Mouse (Mus musculus) limb, embryonic 15.5 days (tissue): ENCODE results near the gene Ap1s1. TPM values are rescaled to one million over a fixed set of nuclear protein-coding genes. Genes with fewer than 3 reads are reported as not detected.

Experiments used
- ATAC-seq: fragments of 200-750 bp; cut with Nextera tagmentation; 2 replicates; pipeline ENCODE4 v1.8.0; 2017; ENCODE audit warnings: low read depth, moderate TSS enrichment; ENCODE audit not compliant: insufficient number of reproducible peaks, low FRiP score, low TSS enrichment
- H3K27ac ChIP-seq: fragments of 300-500 bp; sonication (generic); 2 replicates; pipeline ENCODE4 v1.5.1; 2015; ENCODE audit warnings: moderate library complexity, mild to moderate bottlenecking, inconsistent platforms
- H3K27me3 ChIP-seq: fragments of 300-500 bp; sonication (generic); 2 replicates; pipeline ENCODE4 v1.6.1; 2015; ENCODE audit warnings: inconsistent platforms
- H3K36me3 ChIP-seq: fragments of 300-500 bp; sonication (generic); 2 replicates; pipeline ENCODE4 v1.6.1; 2015; ENCODE audit warnings: inconsistent platforms
- H3K4me1 ChIP-seq: fragments of 300-500 bp; sonication (generic); 2 replicates; pipeline ENCODE4 v1.6.1; 2015; ENCODE audit warnings: inconsistent platforms
- H3K4me2 ChIP-seq: fragments of 300-500 bp; sonication (generic); 2 replicates; pipeline ENCODE4 v1.6.1; 2015; ENCODE audit warnings: mild to moderate bottlenecking, inconsistent platforms
- H3K4me3 ChIP-seq: fragments of 300-500 bp; sonication (generic); 2 replicates; pipeline ENCODE4 v1.5.1; 2015; ENCODE audit warnings: mild to moderate bottlenecking, inconsistent platforms
- H3K9ac ChIP-seq: fragments of 300-500 bp; sonication (generic); 2 replicates; pipeline ENCODE4 v1.6.1; 2015; ENCODE audit warnings: inconsistent platforms
- H3K9me3 ChIP-seq: fragments of 300-500 bp; sonication (generic); 2 replicates; pipeline ENCODE4 v1.6.1; 2016; ENCODE audit warnings: inconsistent platforms
- WGBS: fragments of 180-500 bp; shearing (Covaris S2); methylation state at CpG from one replicate; pipeline ENCODE4 v1.1.7; 2015; 5-methylcytosine and 5-hydroxymethylcytosine counted together
- polyA plus RNA-seq: library from polyadenylated mRNA; unstranded; fragments of >200 nt; fragmentation: Nextera tagmentation; extraction: Ambion mirVana; gene quantifications from 2 replicates; pipeline ENCODE4 v1.2.1, GENCODE M21; 2015

Ap1s1 gene
- polyA plus RNA-seq, 1 experiment from 2014 or later, result 161 TPM

DNA sequence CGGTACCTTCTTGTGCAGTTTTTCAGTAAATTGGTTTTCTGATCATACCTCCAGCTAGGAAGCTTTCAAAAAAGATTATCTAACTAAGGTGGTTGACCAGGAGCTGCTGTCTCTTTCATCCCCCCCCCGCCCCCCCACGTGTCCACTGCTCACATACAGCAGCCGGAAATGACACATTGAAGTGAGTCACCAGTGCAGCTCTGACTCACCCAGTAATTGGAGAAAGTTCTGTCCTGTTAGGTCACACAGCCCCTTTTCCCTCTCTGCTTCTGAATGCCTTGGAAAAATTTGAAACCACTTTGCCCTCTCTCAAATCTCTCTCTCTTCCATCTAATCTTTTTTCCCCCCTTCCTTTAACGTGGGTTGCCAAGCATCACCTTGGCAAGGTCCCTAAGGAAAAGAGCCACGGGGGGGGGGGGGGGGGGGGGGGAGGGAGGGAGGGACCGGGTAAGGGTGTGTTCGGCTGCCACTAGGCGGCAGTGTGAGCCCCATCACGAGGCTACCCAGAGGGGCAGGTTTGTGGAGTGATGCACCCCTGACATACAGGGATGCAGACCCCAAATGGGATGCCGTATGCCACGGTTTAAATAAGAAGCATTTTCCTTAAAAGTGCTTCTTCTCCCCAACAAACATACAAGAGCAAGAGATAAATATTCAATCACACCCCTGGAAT is 16.0 kb upstream of the Ap1s1 start:
- H3K36me3 ChIP-seq, result no peaks in the 10 kb centered on the region
- no peak overlapping the region for H3K9ac ChIP-seq
- ATAC-seq, result no peak
- H3K27ac ChIP-seq, result no peak overlapping the region
- H3K4me3 ChIP-seq, result no peak overlapping the region
- WGBS, result 25% methylated on average over 11 of the region's 12 CpGs
- H3K4me1 ChIP-seq, result no peaks in the 10 kb centered on the region
- H3K4me2 ChIP-seq, result no peak overlapping the region
- no peaks in the 10 kb centered on the region for H3K27me3 ChIP-seq
- H3K9me3 ChIP-seq, result no peaks in the 10 kb centered on the region

DNA sequence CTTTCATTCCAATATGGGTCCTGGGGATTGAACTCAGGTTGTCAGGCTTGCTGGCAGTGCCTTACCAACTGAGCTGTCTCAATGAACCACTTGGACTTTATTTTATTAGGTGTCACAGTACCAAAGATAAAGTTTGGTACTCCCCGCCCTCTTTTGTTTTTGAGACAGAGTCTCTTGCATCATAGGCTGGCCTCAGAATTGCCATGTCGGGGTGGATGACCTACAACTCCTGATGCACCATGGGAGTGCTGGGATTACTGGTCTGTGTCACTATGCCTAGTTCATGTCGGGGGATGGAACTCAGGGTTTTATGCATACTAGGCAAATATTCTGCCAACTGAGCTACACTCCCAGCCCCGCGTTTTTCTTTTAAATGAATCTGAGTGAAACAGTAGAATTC is 8.9 kb upstream of the Ap1s1 start:
- ATAC-seq, result no peak
- WGBS, result 80% methylated on average over 5 of the region's 5 CpGs
- no peak overlapping the region for H3K9ac ChIP-seq

DNA sequence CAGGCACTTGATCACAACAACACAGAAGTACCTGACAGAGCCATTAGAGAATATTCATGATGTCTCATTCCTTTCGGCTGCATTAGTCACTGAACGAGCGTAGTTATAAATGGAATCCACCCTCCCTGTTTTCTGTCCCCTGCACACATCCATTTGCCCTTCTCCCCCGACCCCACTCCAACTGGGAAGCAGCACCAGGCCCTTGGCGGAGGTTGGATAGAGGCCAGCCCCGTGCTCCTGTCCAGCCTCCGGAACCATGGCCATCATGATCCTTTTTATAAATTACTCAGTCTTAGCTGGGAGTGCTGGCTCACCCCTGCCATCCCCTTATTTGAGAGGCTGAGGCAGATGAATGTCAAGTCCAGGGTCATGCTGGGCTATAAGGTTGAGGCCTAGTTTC is 8.4 kb upstream of the Ap1s1 start:
- H3K27me3 ChIP-seq, result no peaks in the 10 kb centered on the region
- H3K36me3 ChIP-seq, result no peaks in the 10 kb centered on the region
- H3K9me3 ChIP-seq, result no peaks in the 10 kb centered on the region
- no peak for ATAC-seq
- H3K27ac ChIP-seq, result no peak overlapping the region
- H3K4me2 ChIP-seq, result no peak overlapping the region
- H3K4me1 ChIP-seq, result no peaks in the 10 kb centered on the region
- 90% methylated on average over 7 of the region's 7 CpGs for WGBS
- no peak overlapping the region for H3K4me3 ChIP-seq
- no peak overlapping the region for H3K9ac ChIP-seq

More for the DNA sequence above, 8.9 kb upstream of the Ap1s1 start:
- Histone ChIP-seq H3K27me3 (no peaks in the 10 kb centered on the region), H3K4me3 (no peak overlapping the region), H3K4me1 (no peaks in the 10 kb centered on the region), H3K9me3 (no peaks in the 10 kb centered on the region), H3K27ac (no peak overlapping the region), H3K36me3 (no peaks in the 10 kb centered on the region), H3K4me2 (no peak overlapping the region)

DNA sequence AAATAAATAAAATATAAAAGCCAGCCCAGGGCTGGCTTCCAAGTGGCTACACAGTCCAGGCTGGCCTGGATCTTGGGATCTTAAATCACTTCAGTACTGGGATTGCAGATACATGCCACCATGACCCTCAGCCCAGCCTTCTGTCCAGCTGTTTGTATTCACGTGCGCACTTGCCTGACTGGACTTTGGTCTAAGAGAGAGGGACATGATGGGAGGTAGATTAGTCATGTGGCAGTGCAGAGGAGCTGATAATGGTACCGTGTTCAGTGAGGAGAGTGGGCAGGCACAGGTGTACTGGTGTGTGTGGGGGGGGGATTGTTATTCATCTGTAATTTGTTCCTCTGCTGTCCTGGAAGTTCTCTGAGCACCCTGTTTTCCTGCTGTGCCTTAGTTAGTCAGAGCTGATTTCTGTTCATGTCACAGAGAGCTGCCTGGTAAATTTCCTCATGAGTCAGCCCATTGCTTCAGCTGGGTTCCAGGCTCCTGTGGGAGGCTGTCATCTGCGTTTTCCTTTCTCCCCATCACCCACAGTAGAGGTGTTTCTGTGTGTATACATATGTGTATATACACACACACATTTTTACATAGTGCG is 6.1 kb upstream of the Ap1s1 start:
- 81% methylated on average over 5 of the region's 5 CpGs for WGBS
- no peaks in the 10 kb centered on the region for H3K36me3 ChIP-seq
- H3K4me1 ChIP-seq, result no peaks in the 10 kb centered on the region
- H3K27me3 ChIP-seq, result no peaks in the 10 kb centered on the region
- no peak overlapping the region for H3K4me2 ChIP-seq
- H3K4me3 ChIP-seq, result no peak overlapping the region
- H3K27ac ChIP-seq, result no peak overlapping the region
- ATAC-seq, result no peak
- no peak overlapping the region for H3K9ac ChIP-seq
- no peaks in the 10 kb centered on the region for H3K9me3 ChIP-seq

DNA sequence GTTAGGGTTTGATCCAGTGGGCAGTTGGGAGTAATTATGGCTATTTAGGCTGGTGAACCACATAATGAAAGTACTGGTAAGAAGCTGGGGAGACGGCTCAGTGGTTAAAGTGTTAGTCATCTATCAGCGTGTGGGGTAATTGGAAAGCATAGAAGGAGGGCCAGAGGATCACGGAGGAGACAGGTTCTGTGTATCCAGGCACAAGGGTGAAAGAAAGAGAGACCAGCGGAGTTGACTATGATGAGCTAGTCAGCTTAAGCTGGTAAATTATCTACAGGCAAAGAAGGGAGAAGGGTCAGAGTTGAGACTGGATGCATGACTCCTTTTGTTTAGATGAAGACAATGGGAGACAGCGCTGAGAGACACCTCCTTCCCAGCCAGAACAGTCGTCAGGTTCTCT is 5.2 kb upstream of the Ap1s1 start:
- Histone ChIP-seq H3K4me2 (no peak overlapping the region), H3K9me3 (no peaks in the 10 kb centered on the region), H3K9ac (no peak overlapping the region), H3K27ac (no peak overlapping the region), H3K4me3 (no peak overlapping the region), H3K36me3 (no peaks in the 10 kb centered on the region), H3K27me3 (no peaks in the 10 kb centered on the region), H3K4me1 (peaks cover 4% of the 10 kb centered on the region; the same call in 1 of the 2 replicates)
- 60% methylated on average over 6 of the region's 6 CpGs for WGBS
- no peak for ATAC-seq

DNA sequence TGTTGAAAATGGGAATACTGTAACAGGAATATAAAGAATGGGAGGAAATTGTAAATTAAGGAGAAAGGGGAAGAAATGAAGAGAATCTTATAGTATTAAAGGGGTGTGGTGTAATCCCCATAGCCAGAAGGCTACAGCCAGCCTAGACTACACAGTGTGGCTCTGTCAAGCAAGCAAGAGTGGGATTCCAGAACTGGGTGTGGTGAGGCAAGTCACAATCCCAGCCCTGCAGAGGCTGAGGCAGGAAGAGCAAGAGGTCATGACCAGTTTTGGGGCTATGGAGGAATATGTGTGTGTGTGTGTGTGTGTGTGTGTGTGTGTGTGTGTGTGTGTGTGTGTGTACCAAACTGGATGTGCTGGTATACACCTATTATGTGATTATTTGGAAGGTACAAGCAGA is 1.1 kb upstream of the Ap1s1 start:
- no peak for ATAC-seq
- H3K36me3 ChIP-seq, result peaks cover 8% of the 10 kb centered on the region

DNA sequence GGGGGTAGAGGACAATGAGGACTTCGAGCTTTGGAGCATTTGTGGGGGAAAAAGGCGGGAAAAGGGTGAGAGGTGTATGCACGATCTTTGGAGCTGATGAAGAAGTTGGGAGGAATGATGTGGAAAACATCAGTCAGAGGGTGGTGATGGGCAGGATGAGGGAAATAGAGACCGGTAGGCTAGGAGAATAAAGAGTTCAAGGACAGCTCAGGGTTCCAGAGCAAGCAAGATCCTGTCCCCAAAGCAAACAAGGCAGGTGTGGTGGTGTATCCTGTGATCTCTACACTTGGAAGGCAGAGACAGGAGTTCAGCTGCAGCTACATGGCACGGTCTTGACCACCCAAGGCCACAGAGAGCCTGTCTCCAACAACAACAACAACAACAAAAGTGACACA is 386 bp upstream of the Ap1s1 start:
- Histone ChIP-seq H3K4me2 (peak overlapping the region; percentile 80), H3K9ac (no peak overlapping the region), H3K4me1 (peaks cover 13% of the 10 kb centered on the region), H3K4me3 (peak overlapping the region; percentile 77), H3K27ac (no peak overlapping the region), H3K36me3 (peaks cover 15% of the 10 kb centered on the region), H3K27me3 (no peaks in the 10 kb centered on the region), H3K9me3 (no peaks in the 10 kb centered on the region)
- ATAC-seq, result no peak
- WGBS, result 29% methylated on average over 5 of the region's 5 CpGs

More for the DNA sequence above, 1.1 kb upstream of the Ap1s1 start:
- H3K4me2 ChIP-seq, result no peak overlapping the region
- H3K27me3 ChIP-seq, result no peaks in the 10 kb centered on the region
- H3K27ac ChIP-seq, result no peak overlapping the region
- peaks cover 13% of the 10 kb centered on the region for H3K4me1 ChIP-seq
- H3K9me3 ChIP-seq, result no peaks in the 10 kb centered on the region
- no peak overlapping the region for H3K9ac ChIP-seq
- no peak overlapping the region for H3K4me3 ChIP-seq

DNA sequence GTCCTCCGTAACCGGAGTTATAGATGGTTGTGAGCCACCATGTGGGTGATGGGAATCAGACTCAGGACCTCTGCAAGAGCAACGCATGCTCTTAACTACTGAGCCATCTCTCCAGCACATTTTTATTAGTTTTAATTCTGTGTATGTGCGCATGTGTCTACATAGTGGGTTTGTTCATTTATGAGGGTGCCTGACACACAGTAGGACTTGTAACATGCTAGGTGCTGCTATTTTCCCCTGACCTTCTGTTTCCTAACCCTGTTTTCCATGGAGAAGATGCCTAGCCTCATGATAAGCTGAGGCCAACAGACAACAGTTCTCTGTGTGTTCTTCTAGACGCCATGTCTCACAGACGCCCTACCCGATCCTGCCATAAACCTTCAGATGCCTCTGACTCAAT is 1.9 kb downstream of the Ap1s1 start:
- ATAC-seq, result no peak
- Histone ChIP-seq H3K9ac (no peak overlapping the region), H3K27me3 (no peaks in the 10 kb centered on the region), H3K4me2 (no peak overlapping the region), H3K4me3 (no peak overlapping the region), H3K9me3 (no peaks in the 10 kb centered on the region), H3K27ac (no peak overlapping the region), H3K36me3 (peaks cover 36% of the 10 kb centered on the region), H3K4me1 (peaks cover 13% of the 10 kb centered on the region)
- 95% methylated on average over 7 of the region's 7 CpGs for WGBS

DNA sequence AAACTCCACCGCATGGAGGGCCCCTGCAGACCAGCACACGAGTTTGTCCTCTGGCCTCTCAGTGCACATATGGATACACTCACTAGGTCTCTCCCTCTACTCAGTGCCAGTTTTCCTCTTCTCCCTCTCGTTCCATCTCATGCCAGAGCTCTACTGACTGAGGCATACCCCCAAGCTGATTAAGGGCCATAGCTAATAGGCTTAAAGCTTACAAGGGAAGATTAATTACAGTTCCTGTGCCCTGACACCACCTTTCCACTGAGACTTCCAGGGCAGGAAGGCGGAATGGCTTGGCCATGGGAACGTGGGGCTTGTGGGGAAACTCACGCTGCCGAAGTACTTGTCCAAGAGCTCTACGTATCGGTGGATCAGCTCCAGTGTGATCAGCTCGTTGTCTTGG is 4.5 kb downstream of the Ap1s1 start:
- Histone ChIP-seq H3K4me2 (no peak overlapping the region), H3K4me1 (peaks cover 12% of the 10 kb centered on the region), H3K27me3 (no peaks in the 10 kb centered on the region), H3K9me3 (no peaks in the 10 kb centered on the region), H3K4me3 (no peak overlapping the region), H3K36me3 (peaks cover 61% of the 10 kb centered on the region), H3K27ac (no peak overlapping the region), H3K9ac (no peak overlapping the region)
- ATAC-seq, result no peak
- WGBS, result 88% methylated on average over 10 of the region's 10 CpGs

DNA sequence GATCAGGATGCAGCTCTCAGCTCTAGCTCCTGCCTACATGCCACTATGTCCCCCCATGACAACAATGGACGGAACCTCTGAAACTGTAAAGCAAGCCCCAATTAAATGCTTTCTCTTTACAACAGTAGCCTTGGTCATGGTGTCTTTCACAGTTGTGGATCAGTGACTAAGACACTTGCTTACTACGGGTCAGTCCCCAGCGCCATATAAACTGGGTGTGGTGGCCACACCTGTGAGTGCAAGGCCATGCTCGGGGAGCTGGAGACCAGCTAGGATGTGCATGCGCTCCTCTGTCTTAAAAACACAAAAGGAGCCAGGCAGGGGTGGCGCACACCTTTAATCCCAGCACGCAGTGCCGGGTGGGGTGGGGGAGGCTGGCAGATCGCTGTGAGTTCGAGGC is 6.5 kb downstream of the Ap1s1 start:
- 91% methylated on average over 10 of the region's 10 CpGs for WGBS
- no peak for ATAC-seq

DNA sequence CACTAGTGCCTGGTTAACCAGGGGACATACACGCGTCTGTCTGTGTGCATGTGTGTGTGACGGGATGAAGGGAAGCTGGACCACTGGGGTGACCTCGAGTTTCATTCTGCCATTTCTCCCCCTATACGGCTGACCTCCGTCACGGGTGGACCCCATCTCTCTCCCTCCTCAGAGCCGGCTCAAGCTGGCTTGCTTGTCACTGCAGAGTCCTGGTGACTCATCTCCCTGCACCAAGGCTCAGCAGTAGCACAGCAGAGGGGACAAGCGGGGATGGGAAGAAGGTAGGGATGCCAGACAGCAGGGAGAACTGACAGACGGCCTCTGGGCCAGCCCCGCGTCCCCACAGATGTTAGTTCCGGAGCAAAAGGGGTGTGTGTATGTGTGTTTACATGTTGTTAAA is 9.7 kb downstream of the Ap1s1 start:
- Histone ChIP-seq H3K4me1 (peaks cover 21% of the 10 kb centered on the region), H3K9ac (no peak overlapping the region), H3K27me3 (peaks cover 26% of the 10 kb centered on the region), H3K36me3 (peaks cover 59% of the 10 kb centered on the region), H3K27ac (no peak overlapping the region), H3K4me3 (no peak overlapping the region), H3K4me2 (no peak overlapping the region), H3K9me3 (no peaks in the 10 kb centered on the region)
- ATAC-seq, result no peak
- 78% methylated on average over 13 of the region's 13 CpGs for WGBS

More for the DNA sequence above, 6.5 kb downstream of the Ap1s1 start:
- Histone ChIP-seq H3K36me3 (peaks cover 75% of the 10 kb centered on the region), H3K27me3 (no peaks in the 10 kb centered on the region), H3K4me3 (no peak overlapping the region), H3K9ac (no peak overlapping the region), H3K9me3 (no peaks in the 10 kb centered on the region), H3K4me2 (no peak overlapping the region), H3K4me1 (peaks cover under 1% of the 10 kb centered on the region; the same call in 1 of the 2 replicates), H3K27ac (no peak overlapping the region)

DNA sequence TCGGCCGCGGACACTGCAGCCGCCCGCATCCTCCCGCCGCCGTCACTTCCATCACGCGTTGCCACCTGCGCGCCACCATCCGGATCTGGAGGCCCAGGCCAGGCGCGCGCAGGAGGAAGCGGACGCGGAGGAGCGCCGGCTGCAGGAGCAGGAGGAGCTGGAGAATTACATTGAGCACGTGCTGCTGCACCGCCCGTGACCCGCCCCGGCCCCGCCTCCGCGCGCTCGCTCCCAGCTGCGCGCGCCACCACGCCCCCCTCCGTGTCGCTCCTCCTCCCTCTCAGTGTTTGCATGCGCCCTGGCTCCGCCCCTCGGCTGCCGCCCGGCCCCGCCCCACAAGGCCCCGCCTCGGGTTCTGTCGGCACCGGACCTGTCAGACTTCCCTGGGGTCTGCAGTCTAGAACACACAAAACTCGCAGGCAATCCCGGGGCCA is 13.3 kb downstream of the Ap1s1 start:
- peak; percentile 81 for ATAC-seq
- Histone ChIP-seq H3K4me1 (peaks cover 42% of the 10 kb centered on the region), H3K36me3 (peaks cover 26% of the 10 kb centered on the region), H3K9ac (no peak overlapping the region), H3K27me3 (peaks cover 61% of the 10 kb centered on the region), H3K4me3 (peak overlapping the region; percentile 48), H3K27ac (no peak overlapping the region), H3K9me3 (no peaks in the 10 kb centered on the region), H3K4me2 (peak overlapping the region; percentile 100)
- WGBS, result under 1% methylated on average over 49 of the region's 49 CpGs
